Mouse (Mus musculus) kidney, postnatal 4 days (tissue): ENCODE data around the gene Prg4.

ENCODE experiments used
- DNase-seq, 2 experiments: peaks; one replicate each; pipeline ENCODE4 v3.0.0; 2021; ENCODE audit warnings: mixed read lengths in 2 of 2

Gene Prg4

DNA sequence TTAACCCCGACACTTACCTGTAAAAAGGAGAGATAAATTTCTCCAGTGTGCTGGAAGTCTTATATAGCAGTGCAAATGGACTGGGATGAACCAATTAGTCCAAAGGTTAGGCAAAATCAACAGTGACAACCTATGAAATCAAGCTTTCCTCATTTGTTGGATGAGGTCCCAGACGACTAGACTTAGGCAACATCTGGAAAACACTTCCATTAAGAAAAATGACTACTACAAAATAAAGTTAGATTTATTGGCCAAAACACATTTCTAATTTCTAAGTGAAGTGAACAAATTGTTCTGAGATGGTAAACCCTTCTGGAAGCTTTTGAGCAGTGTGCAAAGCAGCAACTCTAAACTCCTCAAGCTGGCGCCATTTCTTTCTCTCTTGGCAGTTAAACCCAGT is at the start of gene Prg4:
Gene Prg4, minus strand, starts transcription at position 34 of the 400 bp plus-strand sequence.
- no peak for DNase-seq

DNA sequence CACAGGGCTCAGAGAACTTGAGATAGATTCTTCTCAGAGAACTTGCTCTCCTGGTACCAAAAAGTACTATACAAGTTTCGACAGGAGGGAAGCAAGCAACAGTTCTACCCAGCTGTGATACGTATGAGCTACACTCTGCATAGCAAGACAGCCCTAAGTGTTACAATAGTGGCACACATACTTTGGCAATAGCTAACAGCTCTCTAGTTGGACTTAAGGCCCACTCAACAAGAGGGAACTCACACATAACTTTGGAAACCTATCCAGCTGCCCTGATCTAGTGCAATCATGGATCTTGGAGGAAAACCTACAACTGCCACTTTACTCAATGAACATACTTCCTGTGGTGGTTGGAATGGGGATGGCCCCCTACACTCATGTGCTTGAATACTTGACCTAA is 47.1 kb upstream of the Prg4 start:
- no peak for DNase-seq

DNA sequence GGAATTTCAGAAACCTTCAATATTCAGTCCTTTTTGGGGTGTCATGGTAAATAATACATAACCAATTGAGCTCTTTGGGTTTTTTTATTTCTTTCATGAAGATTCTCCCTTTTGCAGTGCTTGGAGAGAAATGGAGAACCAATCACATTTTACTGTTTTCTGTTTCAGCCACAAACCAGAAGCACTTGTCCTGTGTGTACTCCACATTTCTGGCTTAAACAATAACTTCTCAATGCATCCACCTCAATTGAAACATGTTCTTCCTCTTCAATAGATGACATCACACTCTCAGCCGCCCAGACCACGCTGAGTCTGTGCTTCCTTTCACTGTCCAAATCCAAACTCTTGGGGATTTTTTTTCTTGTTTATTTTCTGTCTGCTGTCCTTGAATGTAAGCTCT is 39.8 kb upstream of the Prg4 start:
- DNase-seq = no peak

DNA sequence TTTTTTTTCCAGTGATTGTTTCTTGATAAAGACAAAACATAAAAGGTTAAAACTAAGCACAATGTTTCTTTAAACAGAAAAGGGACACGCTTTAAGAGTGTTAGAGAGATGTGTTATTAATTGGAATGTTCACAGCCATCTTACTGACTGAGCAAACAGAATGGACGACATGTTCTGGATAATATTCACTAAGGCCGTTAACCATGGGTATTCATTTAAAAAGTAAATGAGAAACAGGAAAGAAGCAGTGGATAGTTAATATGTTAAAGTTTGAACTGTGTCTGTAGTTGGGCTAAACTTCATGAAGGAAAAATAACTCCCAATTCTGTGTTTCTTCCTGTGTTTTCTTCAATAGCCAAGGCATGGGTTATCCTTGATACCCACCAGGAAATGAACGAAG is 37.4 kb upstream of the Prg4 start:
- DNase-seq = no peak

DNA sequence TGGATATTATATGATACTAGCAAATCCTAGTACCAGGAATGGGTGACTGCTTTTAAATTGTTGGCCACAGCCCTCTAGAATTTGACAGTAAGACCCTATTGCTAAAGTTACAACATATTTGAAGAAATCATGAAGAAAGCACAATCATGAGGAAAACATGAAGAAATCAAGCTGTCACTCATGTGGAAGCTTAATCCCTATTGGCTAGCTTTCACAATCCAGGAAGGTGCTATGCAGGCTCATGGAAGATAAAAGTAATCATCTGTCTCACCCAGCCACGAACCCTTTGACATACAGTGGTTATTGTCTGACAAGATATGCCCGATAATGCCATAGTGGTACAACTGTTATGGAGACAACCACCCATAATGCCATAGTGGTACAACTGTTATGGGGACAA is 32.2 kb upstream of the Prg4 start:
- DNase-seq = no peak

DNA sequence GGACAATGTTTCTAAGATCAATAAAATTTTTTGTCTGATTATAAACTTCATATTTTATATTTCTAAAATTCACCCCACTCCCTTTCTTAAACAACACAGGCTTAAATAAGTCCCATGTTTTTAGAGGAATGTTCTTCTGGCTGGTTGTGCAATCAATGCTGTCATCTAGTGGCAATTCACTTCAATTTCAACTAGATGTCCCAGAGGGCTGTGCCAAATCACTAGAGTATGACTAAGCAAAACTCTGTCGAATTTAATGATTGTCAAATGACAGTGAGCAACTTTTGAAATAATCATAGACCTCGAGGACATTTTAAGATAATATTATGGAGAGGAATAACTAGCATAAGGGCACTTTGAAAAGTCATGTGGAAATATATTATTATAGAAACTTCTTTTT is 31.7 kb upstream of the Prg4 start:
- DNase-seq = no peak

DNA sequence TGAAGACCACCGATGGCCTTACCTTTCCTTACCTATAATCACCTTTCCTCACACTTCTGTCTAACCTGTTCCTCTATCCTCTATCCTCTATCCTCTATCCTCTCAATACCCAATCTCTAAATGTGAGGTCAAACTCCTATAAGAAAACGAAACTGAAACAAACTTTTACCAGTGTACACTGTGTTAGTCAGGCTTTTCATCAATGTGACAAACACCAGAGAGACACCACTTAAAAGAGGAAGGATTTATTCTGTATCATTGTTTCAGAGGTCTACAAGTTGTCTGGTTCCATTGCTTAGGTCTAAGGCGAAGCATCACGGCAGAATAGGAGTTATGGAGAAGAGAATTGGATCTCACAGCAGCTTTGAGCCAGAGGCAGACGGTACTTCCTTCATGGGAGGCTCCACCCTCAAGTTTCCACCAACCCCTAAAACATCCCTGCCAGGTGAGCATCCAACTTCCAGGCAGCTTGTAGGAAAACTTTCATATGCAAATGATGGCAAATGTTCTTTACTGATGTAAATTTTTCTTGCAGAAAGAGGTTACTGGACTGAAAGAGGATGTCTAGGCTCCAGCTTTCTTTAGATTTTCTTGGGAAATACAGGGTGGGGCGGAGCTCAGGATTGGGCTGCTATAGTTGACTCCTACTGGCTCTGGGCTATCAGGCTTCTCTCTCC is 30.8 kb upstream of the Prg4 start:
- DNase-seq = no peak

DNA sequence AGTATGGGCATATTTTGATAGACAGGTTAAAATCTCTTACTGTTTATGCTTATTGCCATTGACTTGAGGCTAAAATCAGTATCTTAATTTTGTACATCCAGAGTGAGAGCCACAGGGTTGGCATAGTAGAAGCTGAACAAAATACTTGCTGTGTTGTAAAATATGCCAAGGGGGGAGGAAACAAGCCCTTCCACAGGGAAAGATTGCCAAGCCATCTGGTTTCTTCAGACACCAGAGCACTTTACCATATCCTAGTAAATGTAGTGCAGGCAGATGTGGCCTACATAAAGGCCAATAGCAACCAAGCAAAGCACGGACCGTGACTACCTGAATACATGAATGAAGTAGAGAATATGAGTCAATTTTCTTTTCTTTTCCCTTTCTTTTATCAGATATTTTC is 23.2 kb upstream of the Prg4 start:
- DNase-seq = no peak

DNA sequence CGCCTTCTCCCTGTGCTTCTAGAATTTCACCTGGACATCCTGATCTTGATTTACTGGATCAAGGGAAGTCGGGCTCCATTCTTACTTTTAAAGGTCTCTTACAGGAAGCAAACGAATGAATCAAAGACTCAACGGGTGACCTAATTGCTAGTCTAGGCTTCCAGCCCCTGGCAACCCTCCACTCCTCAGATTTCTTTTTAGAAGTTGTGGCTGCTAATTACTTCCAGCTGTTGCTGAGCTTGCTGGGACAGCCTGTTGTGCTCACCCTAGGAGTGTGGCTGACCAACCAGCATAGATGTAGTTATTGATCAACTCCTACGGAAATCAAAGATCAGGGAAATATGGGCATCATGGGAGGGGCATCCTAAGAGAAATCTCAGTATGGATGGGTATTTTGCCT is 14.7 kb upstream of the Prg4 start:
- DNase-seq = peak; percentile 45 to 60

DNA sequence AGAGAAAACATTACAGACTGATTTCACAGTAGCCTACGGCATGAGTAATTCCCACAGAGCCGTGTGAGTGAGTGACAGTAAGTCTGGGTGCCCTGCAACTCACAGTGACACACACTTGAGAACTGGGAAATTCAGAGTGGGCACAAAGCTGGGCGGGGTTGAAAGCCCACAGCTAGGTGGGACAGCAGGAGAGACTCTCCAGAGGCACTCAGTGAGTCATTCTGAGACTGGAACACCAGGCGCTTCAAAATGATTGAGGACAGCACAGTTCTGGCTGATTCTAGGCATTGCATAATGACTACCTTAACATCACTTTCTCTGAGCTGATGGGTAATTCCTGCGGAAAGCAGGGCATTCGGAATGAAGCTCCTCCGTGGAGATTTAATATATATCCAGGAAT is 6.6 kb upstream of the Prg4 start:
- no peak for DNase-seq

DNA sequence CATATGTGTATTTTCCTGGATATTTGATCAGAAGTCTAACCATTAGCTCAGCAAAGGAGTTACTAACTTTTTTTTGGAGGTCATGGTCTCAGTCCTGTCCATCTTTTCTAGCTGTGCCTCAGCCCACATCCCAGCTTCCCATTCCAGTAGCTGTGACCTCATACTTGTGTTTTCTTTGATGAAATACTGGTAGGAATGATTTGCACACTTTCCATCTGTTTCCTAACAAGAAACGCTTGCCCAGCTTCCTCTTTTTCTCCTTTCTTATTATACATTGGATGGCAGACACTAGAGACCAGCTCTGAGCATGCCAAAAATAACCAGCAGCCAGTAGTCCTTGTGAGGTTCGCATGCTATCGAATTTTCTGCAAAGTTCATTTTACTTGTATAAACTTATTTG is 4.0 kb upstream of the Prg4 start:
- DNase-seq = no peak

DNA sequence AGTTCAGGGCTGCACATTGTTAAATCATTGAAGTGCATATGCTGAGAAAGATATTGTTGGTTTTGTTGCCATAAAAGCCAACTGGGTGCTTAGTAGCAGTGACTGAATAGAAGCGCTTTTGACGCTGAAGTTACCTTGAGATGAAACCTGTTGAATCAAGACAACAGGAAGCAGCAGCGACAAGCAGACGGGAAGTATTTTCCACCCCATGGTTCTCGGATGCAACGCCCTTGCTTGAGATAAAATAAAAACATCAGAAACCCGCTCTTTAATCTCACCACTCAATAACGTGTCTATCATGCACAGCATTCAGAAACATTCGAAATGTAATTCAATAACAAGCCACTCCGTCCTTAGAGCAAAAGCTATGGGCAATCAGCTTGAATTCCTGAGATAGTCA is 601 bp downstream of the Prg4 start:
- no peak for DNase-seq

DNA sequence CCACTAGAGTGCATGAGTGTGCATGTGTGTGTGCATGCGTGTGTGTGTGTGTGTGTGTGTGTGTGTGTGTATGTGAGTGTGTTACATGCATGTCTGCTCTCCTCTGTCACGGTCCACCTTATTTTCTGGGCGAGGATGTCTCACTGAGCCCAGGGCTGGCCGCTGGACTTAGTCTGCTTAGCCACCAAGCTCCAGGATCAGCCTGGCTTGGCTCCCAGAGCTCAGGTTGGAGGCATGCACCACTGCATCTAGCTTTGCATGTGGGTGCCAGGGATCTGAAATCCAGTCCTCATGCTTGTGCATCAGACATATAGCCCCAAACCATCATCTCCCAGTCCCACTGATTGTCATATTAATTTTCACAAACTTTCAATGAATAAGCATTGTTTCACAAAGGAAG is 2.3 kb downstream of the Prg4 start:
- no peak for DNase-seq

DNA sequence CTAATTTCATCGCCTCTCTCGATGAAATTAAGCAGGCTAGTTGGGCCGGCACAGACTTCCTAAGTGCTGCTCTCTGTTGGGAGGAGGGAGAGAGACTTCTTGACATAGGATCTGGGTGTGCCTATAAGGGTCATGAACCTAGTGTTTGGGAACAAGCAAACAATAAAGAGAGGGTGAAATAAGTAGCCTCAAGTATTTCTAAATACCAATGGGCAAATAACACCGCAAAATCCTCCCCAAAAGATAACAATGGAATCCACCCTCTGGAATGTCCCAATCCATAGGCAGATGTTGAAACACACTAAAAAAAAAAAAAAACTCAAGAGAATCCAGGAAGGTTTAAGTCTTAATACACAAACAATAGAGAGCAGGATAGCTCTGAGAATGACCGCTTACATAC is 2.9 kb downstream of the Prg4 start:
- DNase-seq = no peak

DNA sequence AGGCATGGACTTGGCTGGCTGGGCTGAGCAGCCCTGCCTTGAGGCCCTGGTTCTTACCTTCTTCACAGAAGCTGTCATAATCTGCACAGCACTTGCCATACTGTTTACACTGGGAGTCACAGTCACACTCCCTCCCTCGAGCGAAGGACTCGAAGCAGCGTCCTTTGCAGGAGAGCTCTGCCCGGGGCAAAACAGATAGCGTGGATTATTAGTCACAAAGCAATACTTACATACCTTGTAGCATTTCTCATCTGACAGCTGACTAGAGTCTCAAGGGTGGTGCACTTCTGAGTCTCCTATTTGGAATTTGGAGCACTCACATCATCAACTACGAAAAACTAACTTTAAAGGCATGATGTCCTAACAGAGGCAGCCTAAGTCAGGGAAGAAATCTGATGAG is 5.4 kb downstream of the Prg4 start:
- DNase-seq = no peak

DNA sequence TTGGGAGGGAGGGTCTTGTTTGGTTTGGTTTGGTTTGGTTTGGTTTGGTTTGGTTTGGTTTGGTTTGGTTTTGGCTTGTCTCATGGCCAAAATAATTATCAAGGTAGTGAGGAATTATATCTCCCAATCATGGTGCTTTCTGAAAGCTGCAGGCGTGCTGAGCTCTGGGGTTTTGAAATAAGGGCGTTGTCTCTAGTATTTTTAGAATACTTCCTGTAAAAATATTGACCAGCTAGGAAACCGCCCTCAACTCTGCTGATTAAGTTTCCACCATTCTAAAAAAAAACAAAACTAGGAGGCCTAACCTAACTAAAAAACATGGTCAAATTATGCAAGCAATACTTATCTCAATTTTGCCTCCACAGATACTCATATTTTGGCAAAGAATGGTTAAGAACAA is 6.4 kb downstream of the Prg4 start:
- DNase-seq = no peak

DNA sequence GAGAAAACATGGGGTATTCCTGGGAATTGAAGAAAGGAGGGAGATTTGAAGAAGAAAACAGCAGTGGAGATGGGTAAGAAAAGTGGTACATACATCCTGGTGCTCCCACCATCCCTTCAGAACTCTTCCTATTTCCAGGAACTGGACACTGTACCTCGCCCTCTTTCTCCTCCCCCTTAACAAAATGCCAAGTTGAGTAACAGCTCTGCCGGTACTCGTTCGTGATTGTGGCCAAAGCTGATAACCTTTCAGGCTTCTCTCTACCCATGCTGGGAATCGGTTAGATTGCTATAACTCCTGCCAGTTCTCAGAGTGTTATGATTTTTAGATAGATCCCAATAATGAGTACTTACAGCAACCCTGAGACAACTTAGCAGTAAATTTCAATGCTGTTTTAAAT is 7.0 kb downstream of the Prg4 start:
- DNase-seq = no peak

DNA sequence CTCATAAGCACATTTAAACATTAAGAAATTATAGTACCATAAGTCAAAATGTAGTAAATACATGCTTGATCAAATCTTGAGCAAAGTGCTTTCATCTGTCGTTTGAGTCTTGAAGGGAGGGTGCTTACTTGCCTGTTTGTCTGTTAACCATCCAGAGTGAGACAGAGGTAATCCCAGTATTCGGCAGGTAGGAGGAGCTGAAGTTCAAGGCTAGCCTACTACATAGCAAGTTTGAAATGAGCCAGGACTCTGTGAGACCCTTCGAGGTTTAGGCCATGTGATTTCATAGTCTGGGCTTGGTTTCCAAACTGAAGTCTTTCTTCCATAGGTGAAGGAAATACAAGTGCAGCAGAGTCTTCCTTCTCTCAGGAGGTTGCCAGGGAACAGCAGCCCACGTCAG is 24.2 kb downstream of the Prg4 start:
- no peak for DNase-seq

DNA sequence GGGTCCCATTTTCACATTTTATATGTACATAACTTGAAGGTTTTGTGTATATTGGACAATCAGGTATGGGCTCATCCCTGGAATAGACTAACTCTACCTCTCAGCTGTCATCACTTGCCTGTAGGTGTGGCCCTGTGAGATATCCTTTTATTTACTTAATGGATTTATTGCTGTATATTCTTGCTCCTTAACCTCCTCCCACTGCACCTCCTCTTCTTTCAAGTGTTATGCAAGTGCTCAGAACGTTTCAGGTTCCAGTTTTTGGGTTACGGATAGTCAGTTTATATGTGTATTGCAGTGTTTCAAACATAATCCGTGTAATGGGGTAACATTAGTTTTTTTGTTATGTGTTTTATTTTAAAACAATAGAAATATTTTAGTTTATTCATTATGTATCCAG is 27.3 kb downstream of the Prg4 start:
- no peak for DNase-seq

DNA sequence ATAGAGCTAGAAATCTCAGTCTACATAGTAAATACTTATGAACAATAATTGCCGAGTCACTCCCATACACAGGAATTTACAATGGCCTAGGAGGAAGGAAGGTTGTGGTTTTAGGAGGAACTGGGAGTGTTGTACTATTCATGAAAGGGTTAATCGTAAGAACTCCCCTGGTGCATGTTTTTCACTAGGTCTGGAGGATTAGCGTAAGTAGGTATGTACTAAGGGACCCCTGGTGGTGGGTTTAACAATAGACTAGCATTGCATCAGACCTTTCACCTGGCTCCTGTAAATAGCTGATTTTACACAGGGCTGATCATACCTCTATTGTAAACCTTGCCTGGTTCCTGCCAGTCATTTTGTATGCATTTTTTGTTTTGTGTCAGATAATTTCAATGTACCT is 39.7 kb downstream of the Prg4 start:
- no peak for DNase-seq

DNA sequence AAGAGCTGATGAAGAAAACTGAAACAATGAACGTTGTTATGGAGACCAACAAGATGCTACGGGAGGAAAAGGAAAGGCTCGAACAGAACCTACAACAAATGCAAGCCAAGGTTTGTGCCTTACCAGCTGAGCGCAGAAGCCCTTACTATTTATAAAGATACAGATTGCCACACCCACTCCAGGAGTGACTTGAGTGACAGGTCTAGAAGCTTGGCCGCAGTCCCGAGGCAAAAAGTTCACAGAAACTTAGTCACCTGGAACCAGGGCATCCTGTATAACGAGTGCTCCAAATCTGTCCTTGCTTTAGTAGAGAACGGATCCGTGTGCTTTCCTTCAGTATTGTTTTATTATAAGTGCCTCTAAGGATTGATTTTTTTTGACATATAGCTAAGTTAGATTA is 40.3 kb downstream of the Prg4 start:
- DNase-seq = no peak

DNA sequence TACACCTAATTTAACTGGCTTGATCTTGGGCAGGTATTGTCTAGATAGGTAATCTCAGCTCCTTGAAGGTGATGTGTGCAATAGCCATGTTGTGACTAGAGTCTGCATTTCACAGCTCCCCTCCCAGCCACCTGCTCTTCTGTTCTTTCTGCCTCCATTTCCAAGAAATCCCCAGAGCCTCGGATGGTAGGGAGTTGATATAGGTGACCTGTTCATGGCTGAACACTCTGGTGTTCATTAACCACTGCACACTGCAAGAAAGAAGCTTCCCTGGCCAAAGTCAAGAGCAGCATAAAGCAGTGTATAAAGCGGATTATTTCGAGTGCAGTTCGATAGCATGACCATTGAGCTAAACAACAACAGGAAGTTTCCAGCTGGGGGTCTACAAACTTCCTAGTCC is 47.5 kb downstream of the Prg4 start:
- no peak for DNase-seq

DNA sequence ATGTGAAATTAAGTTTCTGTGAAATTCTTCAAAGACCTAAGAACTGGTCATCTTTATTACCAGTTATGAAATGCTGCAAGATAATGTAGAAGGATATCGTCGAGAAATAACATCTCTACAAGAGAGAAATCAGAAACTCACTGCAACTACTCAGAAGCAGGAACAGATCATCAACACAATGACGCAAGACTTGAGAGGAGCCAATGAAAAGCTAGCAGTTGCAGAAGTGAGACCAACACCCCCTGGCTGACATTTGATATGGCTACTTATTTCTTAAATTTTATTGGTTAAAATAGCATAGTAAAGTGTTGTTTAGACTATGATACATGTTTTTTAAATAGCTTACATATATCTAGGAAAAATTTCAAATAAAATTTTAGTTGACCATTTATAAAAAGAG is 50.0 kb downstream of the Prg4 start:
- no peak for DNase-seq

DNA sequence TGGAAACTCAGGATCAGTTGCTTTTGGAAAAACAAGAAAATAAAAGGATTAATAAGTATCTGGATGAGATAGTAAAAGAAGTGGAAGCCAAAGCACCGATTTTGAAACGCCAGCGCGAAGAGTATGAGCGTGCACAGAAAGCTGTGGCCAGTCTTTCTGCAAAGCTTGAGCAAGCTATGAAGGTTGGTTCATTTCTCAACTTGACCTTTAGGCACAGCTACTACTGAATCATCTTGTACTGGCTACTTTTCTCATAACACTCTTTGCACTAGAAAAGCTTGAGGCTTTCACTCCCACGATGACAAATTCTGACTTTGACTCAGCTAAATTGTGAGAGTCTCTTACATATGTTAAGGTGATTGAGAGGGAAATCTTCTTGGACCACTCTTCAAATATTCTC is 56.0 kb downstream of the Prg4 start:
- DNase-seq = no peak

DNA sequence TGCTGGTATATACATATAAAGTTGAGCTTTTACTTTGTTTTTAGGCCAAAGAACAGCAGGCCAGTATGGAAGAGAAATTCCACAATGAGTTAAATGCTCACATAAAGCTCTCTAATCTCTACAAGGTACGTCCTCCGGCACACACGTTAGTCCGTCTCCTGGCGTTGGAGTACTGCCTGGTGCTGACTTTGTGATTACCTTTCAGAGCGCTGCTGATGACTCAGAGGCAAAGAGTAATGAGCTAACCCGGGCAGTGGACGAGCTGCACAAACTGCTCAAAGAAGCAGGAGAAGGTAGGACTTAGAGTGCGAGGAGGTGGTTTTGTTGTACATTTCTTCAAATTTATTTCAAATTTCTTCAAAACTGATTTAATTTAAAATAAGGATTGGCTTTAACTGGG is 58.7 kb downstream of the Prg4 start:
- no peak for DNase-seq

DNA sequence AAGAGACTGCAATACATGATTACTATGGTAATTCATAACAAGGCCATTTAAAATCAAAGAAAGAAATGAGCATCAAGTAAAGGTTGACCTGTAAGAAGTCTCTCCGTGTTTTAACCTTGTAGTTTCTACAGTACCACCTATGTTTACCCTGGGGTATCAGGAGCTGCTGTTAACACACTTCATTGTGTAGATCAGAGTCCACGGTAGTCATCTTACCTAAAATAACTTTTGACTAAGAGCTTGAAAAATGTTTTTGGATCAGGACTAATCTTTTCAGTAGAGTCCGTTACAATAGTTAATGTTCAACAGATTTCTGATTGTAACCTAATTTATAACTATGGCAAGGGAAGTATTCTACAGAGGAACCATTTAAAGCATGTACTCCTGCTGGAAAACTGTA is 61.4 kb downstream of the Prg4 start:
- DNase-seq = no peak
